Mouse (Mus musculus): ENCODE results near the gene Nkain4. TPM values are rescaled to one million over a fixed set of nuclear protein-coding genes. Genes with fewer than 3 reads are reported as not detected.

Gene Nkain4
- total and polyA plus RNA-seq, 3 experiments: not detected

GRCm38 (mm10) chr2:180960187-180960586, 5.7 kb upstream of the Nkain4 start:
- no peak overlapping the region for H3K4me3 ChIP-seq (replicated peaks in 1 of 3; ENCODE audit: low read depth in 2 of 3, low read length in 2 of 3, poor library complexity in 1 of 3)
- dilution Hi-C loops (cut with MboI; ENCODE audit: extremely low pct_ligation_motif_present, extremely low pct_unique_long_range_greater_than_20kb, low sequenced_read_pairs): no loop called here
- peaks cover 72% of the 10 kb centered on the region for H3K27me3 ChIP-seq (replicated peaks)

GRCm38 (mm10) chr2:180959605-180960004, 5.1 kb upstream of the Nkain4 start:
- no peak overlapping the region for H3K4me2 ChIP-seq (ENCODE audit: insufficient read depth, low read depth, poor library complexity, severe bottlenecking)
- dilution Hi-C loops (cut with MboI; ENCODE audit: extremely low pct_ligation_motif_present, extremely low pct_unique_long_range_greater_than_20kb, low sequenced_read_pairs): no loop called here
- H3K9ac ChIP-seq (ENCODE audit: insufficient read depth, low read depth): no peak overlapping the region
- no peak for TF ChIP-seq ETS1 (conservative IDR thresholded peaks at IDR 0.05; ENCODE audit: low read depth, low read length)
- no peak for TF ChIP-seq JUN (IDR thresholded peaks at IDR 0.05; ENCODE audit: insufficient read depth, low read depth, low read length)
- TF ChIP-seq ZC3H11A (IDR thresholded peaks at IDR 0.05; ENCODE audit: low read depth, low read length): no peak
- no peak for TF ChIP-seq CHD1 (IDR thresholded peaks at IDR 0.05; ENCODE audit: low read depth, low read length)
- no peak for TF ChIP-seq USF2 (conservative IDR thresholded peaks at IDR 0.05; ENCODE audit: low read depth, low read length)
- TF ChIP-seq ZMIZ1 (IDR thresholded peaks at IDR 0.05; ENCODE audit: low read depth, low read length): no peak
- no peak for TF ChIP-seq ELF1 (IDR thresholded peaks at IDR 0.05; ENCODE audit: low read depth, low read length)
- TF ChIP-seq CHD2 (IDR thresholded peaks at IDR 0.05; ENCODE audit: low read length): no peak
- no peak for TF ChIP-seq HCFC1 (IDR thresholded peaks at IDR 0.05; ENCODE audit: low read depth, low read length)
- no peak overlapping the region for H3K27ac ChIP-seq (ENCODE audit: insufficient read depth, low read depth)
- peaks cover 78% of the 10 kb centered on the region for H3K27me3 ChIP-seq (replicated peaks)
- no peaks in the 10 kb centered on the region for H3K9me3 ChIP-seq (replicated peaks; ENCODE audit: low read length)
- no peaks in the 10 kb centered on the region for H3K36me3 ChIP-seq (replicated peaks in 1 of 2; ENCODE audit: control insufficient read depth in 1 of 2, insufficient read depth in 1 of 2, low read length in 1 of 2)
- H3K4me3 ChIP-seq (replicated peaks in 1 of 3; ENCODE audit: low read depth in 2 of 3, low read length in 2 of 3, poor library complexity in 1 of 3): no peak overlapping the region
- no peak for DNase-seq (ENCODE audit: extremely low read depth)
- no peaks in the 10 kb centered on the region for H3K79me2 ChIP-seq (replicated peaks; ENCODE audit: control insufficient read depth, extremely low read depth, insufficient read depth, poor library complexity, severe bottlenecking)
- H3K4me1 ChIP-seq (ENCODE audit: control insufficient read depth in 1 of 2, insufficient read depth in 2 of 2): no peaks in the 10 kb centered on the region; a peak in 1 of 4 replicates
- in situ Hi-C loops (cut with MboI; ENCODE audit: low pct_ligation_motif_present, low pct_unique_long_range_greater_than_20kb, low sequenced_read_pairs): no loop called here

More at GRCm38 (mm10) chr2:180960187-180960586, 5.7 kb upstream of the Nkain4 start:
- no peaks in the 10 kb centered on the region; a peak in 1 of 4 replicates for H3K4me1 ChIP-seq (ENCODE audit: control insufficient read depth in 1 of 2, insufficient read depth in 2 of 2)
- H3K9ac ChIP-seq (ENCODE audit: insufficient read depth, low read depth): no peak overlapping the region
- no peak for DNase-seq (ENCODE audit: extremely low read depth)
- H3K9me3 ChIP-seq (replicated peaks; ENCODE audit: low read length): no peaks in the 10 kb centered on the region
- no peak overlapping the region for H3K4me2 ChIP-seq (ENCODE audit: insufficient read depth, low read depth, poor library complexity, severe bottlenecking)
- no peaks in the 10 kb centered on the region for H3K79me2 ChIP-seq (replicated peaks; ENCODE audit: control insufficient read depth, extremely low read depth, insufficient read depth, poor library complexity, severe bottlenecking)
- in situ Hi-C loops (cut with MboI; ENCODE audit: low pct_ligation_motif_present, low pct_unique_long_range_greater_than_20kb, low sequenced_read_pairs): no loop called here
- no peaks in the 10 kb centered on the region for H3K36me3 ChIP-seq (replicated peaks in 1 of 2; ENCODE audit: control insufficient read depth in 1 of 2, insufficient read depth in 1 of 2, low read length in 1 of 2)
- TF ChIP-seq IRF4 (IDR thresholded peaks at IDR 0.05; ENCODE audit: low read depth, low read length): no peak
- TF ChIP-seq ETS1 (conservative IDR thresholded peaks at IDR 0.05; ENCODE audit: low read depth, low read length): no peak
- no peak for TF ChIP-seq KAT2A (IDR thresholded peaks at IDR 0.05; ENCODE audit: insufficient replicate concordance, low read length)
- no peak for TF ChIP-seq RCOR1 (conservative IDR thresholded peaks at IDR 0.05; ENCODE audit: low read depth, low read length)
- TF ChIP-seq GABPA (IDR thresholded peaks at IDR 0.05; ENCODE audit: insufficient replicate concordance, low read depth, low read length): no peak
- no peak for TF ChIP-seq USF2 (conservative IDR thresholded peaks at IDR 0.05; ENCODE audit: low read depth, low read length)
- no peak for TF ChIP-seq USF1 (IDR thresholded peaks at IDR 0.05; ENCODE audit: low read depth, low read length)
- no peak for TF ChIP-seq CHD2 (IDR thresholded peaks at IDR 0.05; ENCODE audit: low read length)
- TF ChIP-seq SMC3 (IDR thresholded peaks at IDR 0.05; ENCODE audit: low read depth, low read length): no peak
- TF ChIP-seq NELFE (IDR thresholded peaks at IDR 0.05; ENCODE audit: low read depth, low read length): no peak
- no peak for TF ChIP-seq E2F4 (IDR thresholded peaks at IDR 0.05; ENCODE audit: insufficient replicate concordance, low read depth, low read length)
- no peak for TF ChIP-seq ZC3H11A (IDR thresholded peaks at IDR 0.05; ENCODE audit: low read depth, low read length)
- no peak for TF ChIP-seq CTCF (conservative IDR thresholded peaks at IDR 0.05 in 1 of 2, IDR thresholded peaks at IDR 0.05 in 1 of 2; ENCODE audit: low read depth in 2 of 2, low read length in 2 of 2)
- no peak overlapping the region for H3K27ac ChIP-seq (ENCODE audit: insufficient read depth, low read depth)

All from CH12.LX (cell line).